Mouse (Mus musculus) lung, embryonic 15.5 days (tissue): ENCODE data around the gene Trim34b. TPM values are rescaled to one million over a fixed set of nuclear protein-coding genes. Genes with fewer than 3 reads are reported as not detected.
"Not testable (repeated sequence)": the region's sequence is repeated elsewhere in the genome, so short reads cannot be mapped to it uniquely, and the experiment has no call there.

ENCODE experiments used
- ATAC-seq: fragments of 200-750 bp; cut with Nextera tagmentation; 2 replicates; pipeline ENCODE4 v1.8.0; 2017; ENCODE audit warnings: moderate number of reproducible peaks, borderline replicate concordance; ENCODE audit not compliant: low FRiP score, low TSS enrichment; ENCODE audit errors: extremely low read depth
- H3K27ac ChIP-seq: fragments of 300-500 bp; sonication (generic); 2 replicates; pipeline ENCODE4 v1.5.1; 2015; ENCODE audit warnings: moderate library complexity, mild to moderate bottlenecking, inconsistent platforms
- H3K27me3 ChIP-seq: fragments of 300-500 bp; sonication (generic); 2 replicates; pipeline ENCODE4 v1.6.1; 2015; ENCODE audit warnings: inconsistent platforms
- H3K36me3 ChIP-seq: fragments of 300-500 bp; sonication (generic); 2 replicates; pipeline ENCODE4 v1.6.1; 2015; ENCODE audit warnings: inconsistent platforms
- H3K4me1 ChIP-seq: fragments of 300-500 bp; sonication (generic); 2 replicates; pipeline ENCODE4 v1.6.1; 2015; ENCODE audit warnings: inconsistent platforms
- H3K4me2 ChIP-seq: fragments of 300-500 bp; sonication (generic); 2 replicates; pipeline ENCODE4 v1.6.1; 2015; ENCODE audit warnings: inconsistent platforms, mild to moderate bottlenecking, moderate library complexity
- H3K4me3 ChIP-seq: fragments of 300-500 bp; sonication (generic); 2 replicates; pipeline ENCODE4 v1.5.1; 2015; ENCODE audit warnings: mild to moderate bottlenecking, inconsistent platforms
- H3K9ac ChIP-seq: fragments of 300-500 bp; sonication (generic); 2 replicates; pipeline ENCODE4 v1.6.1; 2015; ENCODE audit warnings: inconsistent platforms
- H3K9me3 ChIP-seq: fragments of 300-500 bp; sonication (generic); 2 replicates; pipeline ENCODE4 v1.6.1; 2016; ENCODE audit warnings: inconsistent platforms
- WGBS: fragments of 180-500 bp; shearing (Covaris S2); methylation state at CpG from one replicate; pipeline ENCODE4 v1.1.7; 2015; 5-methylcytosine and 5-hydroxymethylcytosine counted together
- polyA plus RNA-seq: library from polyadenylated mRNA; unstranded; fragments of >200 nt; fragmentation: Nextera tagmentation; extraction: Ambion mirVana; gene quantifications from 2 replicates; pipeline ENCODE4 v1.2.1, GENCODE M21; 2015

The Trim34b gene
- 0.10 TPM in 1 of 2 replicates, not detected in the other for polyA plus RNA-seq

GRCm38 (mm10) chr7:104329171-104329570 is at the start of gene Trim34b:
Gene Trim34b, plus strand, starts transcription at chr7:104329471.
- H3K9me3 ChIP-seq, H3K4me1 ChIP-seq, H3K27ac ChIP-seq, H3K9ac ChIP-seq, H3K4me2 ChIP-seq, H3K4me3 ChIP-seq, ATAC-seq, H3K27me3 ChIP-seq, H3K36me3 ChIP-seq: not testable (repeated sequence)
- 79% methylated on average over 2 of the region's 2 CpGs for WGBS

- H3K4me2 ChIP-seq = peak within 1 kb of the TSS; percentile 42
- H3K9ac ChIP-seq, H3K27me3 ChIP-seq, H3K4me1 ChIP-seq, H3K36me3 ChIP-seq, H3K9me3 ChIP-seq, H3K27ac ChIP-seq: not testable (repeated sequence)
- H3K4me3 ChIP-seq = peak within 1 kb of the TSS; percentile 21; the same call in 1 of the 2 replicates
- 32% methylated on average over 14 of the region's 14 CpGs for WGBS
- peak; percentile 74; the same call in 1 of the 2 replicates for ATAC-seq
Measured at GRCm38 (mm10) chr7:104287576-104288443, 41.5 kb upstream of the Trim34b start, which contains the start of gene Trim5. Gene Trim5, minus strand, starts transcription at chr7:104288094.

- Histone ChIP-seq H3K4me2 (no peak overlapping the region), H3K36me3 (no peaks in the 10 kb centered on the region), H3K27ac (no peak overlapping the region), H3K4me1 (no peaks in the 10 kb centered on the region), H3K4me3 (no peak overlapping the region), H3K27me3 (no peaks in the 10 kb centered on the region), H3K9ac (no peak overlapping the region), H3K9me3 (no peaks in the 10 kb centered on the region)
- no peak for ATAC-seq
- WGBS = 68% methylated on average over 1 of the region's 1 CpGs
Measured at GRCm38 (mm10) chr7:104290641-104291040, 38.6 kb upstream of the Trim34b start.

- no peak overlapping the region for H3K4me3 ChIP-seq
- no peak overlapping the region for H3K9ac ChIP-seq
- H3K27me3 ChIP-seq = no peaks in the 10 kb centered on the region
- no peaks in the 10 kb centered on the region for H3K9me3 ChIP-seq
- WGBS = 80% methylated on average over 5 of the region's 5 CpGs
- no peaks in the 10 kb centered on the region for H3K36me3 ChIP-seq
- no peak overlapping the region for H3K27ac ChIP-seq
- no peak overlapping the region for H3K4me2 ChIP-seq
- ATAC-seq = no peak
- H3K4me1 ChIP-seq = no peaks in the 10 kb centered on the region
Measured at GRCm38 (mm10) chr7:104291638-104292400, 37.5 kb upstream of the Trim34b start.

- H3K4me1 ChIP-seq = no peaks in the 10 kb centered on the region
- peak overlapping the region; percentile 54 for H3K4me2 ChIP-seq
- H3K4me3 ChIP-seq = peak overlapping the region; percentile 48
- no peak overlapping the region for H3K27ac ChIP-seq
- 10% methylated on average over 15 of the region's 15 CpGs for WGBS
- no peaks in the 10 kb centered on the region for H3K9me3 ChIP-seq
- peak overlapping the region; percentile 37 for H3K9ac ChIP-seq
- no peaks in the 10 kb centered on the region for H3K27me3 ChIP-seq
- H3K36me3 ChIP-seq = no peaks in the 10 kb centered on the region
- peak; percentile 59; the same call in 1 of the 2 replicates for ATAC-seq
Measured at GRCm38 (mm10) chr7:104314796-104315353, 14.4 kb upstream of the Trim34b start.

GRCm38 (mm10) chr7:104315369-104316080 is 13.7 kb upstream of the Trim34b start, which contains the start of gene Trim12a:
Gene Trim12a, minus strand, starts transcription at chr7:104315466.
- peak; percentile 89 for ATAC-seq

GRCm38 (mm10) chr7:104322028-104322427 is 7.2 kb upstream of the Trim34b start:
- no peaks in the 10 kb centered on the region for H3K36me3 ChIP-seq
- H3K4me2 ChIP-seq = no peak overlapping the region
- no peaks in the 10 kb centered on the region for H3K4me1 ChIP-seq
- H3K27ac ChIP-seq = no peak overlapping the region
- H3K9me3 ChIP-seq = no peaks in the 10 kb centered on the region
- no peaks in the 10 kb centered on the region for H3K27me3 ChIP-seq
- 58% methylated on average over 9 of the region's 9 CpGs for WGBS
- no peak overlapping the region for H3K9ac ChIP-seq
- ATAC-seq = no peak
- no peak overlapping the region for H3K4me3 ChIP-seq

More at GRCm38 (mm10) chr7:104315369-104316080, 13.7 kb upstream of the Trim34b start, which contains the start of gene Trim12a:
- Histone ChIP-seq H3K4me2 (peak within 1 kb of the TSS; percentile 54), H3K9ac (peak within 1 kb of the TSS; percentile 37), H3K4me3 (peak within 1 kb of the TSS; percentile 48)
- not testable (repeated sequence) for H3K36me3 ChIP-seq, H3K27ac ChIP-seq, H3K27me3 ChIP-seq, H3K9me3 ChIP-seq, H3K4me1 ChIP-seq
- 16% methylated on average over 4 of the region's 4 CpGs for WGBS

GRCm38 (mm10) chr7:104335547-104335946 is 6.3 kb downstream of the Trim34b start:
- not testable (repeated sequence) for H3K4me2 ChIP-seq, H3K9me3 ChIP-seq, H3K36me3 ChIP-seq, H3K9ac ChIP-seq, H3K27ac ChIP-seq, H3K4me3 ChIP-seq, H3K27me3 ChIP-seq, ATAC-seq, H3K4me1 ChIP-seq
- WGBS = 69% methylated on average over 3 of the region's 3 CpGs

GRCm38 (mm10) chr7:104340744-104341143 is 11.5 kb downstream of the Trim34b start:
- H3K4me3 ChIP-seq, H3K27me3 ChIP-seq, H3K27ac ChIP-seq, H3K4me1 ChIP-seq, H3K9ac ChIP-seq, H3K9me3 ChIP-seq, ATAC-seq, H3K36me3 ChIP-seq, H3K4me2 ChIP-seq: not testable (repeated sequence)
- WGBS = 83% methylated on average over 4 of the region's 4 CpGs

- not testable (repeated sequence) for H3K9ac ChIP-seq, H3K9me3 ChIP-seq, H3K4me1 ChIP-seq, H3K27ac ChIP-seq, H3K4me2 ChIP-seq, ATAC-seq, H3K36me3 ChIP-seq, H3K4me3 ChIP-seq, H3K27me3 ChIP-seq
- 89% methylated on average over 4 of the region's 4 CpGs for WGBS
Measured at GRCm38 (mm10) chr7:104348043-104348442, 18.8 kb downstream of the Trim34b start.
